Mouse (Mus musculus) regulatory T cell (primary cell): ENCODE measurements at regions not wholly inside any gene's neighbourhood (a gene's known extent, or its start where the extent isn't known, plus 50 kb on each side); places are given as distances from the start of the nearest gene placed in this dataset.

ENCODE experiments used
- in situ Hi-C: fragments of 300-600 bp; cut with MboI, MseI; formaldehyde crosslinking; loops from one replicate; pipeline ENCODE4 v1.15.1; 2025; ENCODE audit warnings: high pct_unique_total_duplicates

GRCm38 (mm10) chr3:42286471-42286870 lies 544.1 kb downstream of the D3Ertd751e start:
- in situ Hi-C loops = no loop called here

DNA sequence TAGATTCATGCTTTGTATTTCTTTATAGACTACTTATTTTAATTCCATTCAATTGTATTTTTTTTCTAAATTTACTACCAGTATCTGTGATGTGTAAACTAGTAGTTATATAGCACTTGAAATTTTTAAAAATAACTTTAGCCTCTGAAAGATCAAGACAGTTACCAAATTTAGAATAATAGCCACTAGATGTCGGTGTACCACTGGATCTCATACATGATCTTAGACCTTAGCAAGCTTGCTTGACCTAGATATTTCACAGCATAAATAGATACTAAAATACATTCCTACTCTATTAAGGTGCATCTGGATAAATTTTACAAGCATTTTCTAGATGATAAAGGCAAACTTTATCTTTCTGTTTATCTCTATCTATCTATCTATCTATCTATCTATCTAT lies 570.0 kb downstream of the D3Ertd751e start:
- in situ Hi-C loops = no loop called here

- in situ Hi-C loops = no loop called here
These were observed 585.3 kb downstream of the D3Ertd751e start for GRCm38 (mm10) chr3:42327708-42328107.

GRCm38 (mm10) chr3:42342806-42343205 lies 600.4 kb downstream of the D3Ertd751e start:
- in situ Hi-C loops = no loop called here

GRCm38 (mm10) chr3:42376785-42377184 lies 634.4 kb downstream of the D3Ertd751e start:
- in situ Hi-C loops = no loop called here

DNA sequence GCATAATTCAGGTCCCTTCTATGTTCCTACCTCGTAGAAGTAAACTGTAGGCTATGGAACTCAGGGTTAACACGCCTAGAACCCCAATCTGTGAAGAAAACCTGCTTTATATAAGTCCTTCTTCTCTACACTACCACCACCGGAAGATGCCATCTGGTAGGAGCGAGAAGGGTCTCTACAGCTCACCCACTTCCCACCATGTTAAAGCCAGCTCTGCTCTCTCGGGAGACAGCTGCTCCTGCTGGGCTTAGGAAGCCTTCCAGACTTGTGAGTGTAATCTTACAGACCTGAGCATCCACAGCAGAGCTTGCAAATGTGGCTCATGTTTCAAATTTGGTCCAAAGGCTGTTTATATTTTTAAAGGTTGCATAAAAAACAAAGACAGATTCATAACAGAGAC lies 639.7 kb downstream of the D3Ertd751e start:
- in situ Hi-C loops = no loop called here

DNA sequence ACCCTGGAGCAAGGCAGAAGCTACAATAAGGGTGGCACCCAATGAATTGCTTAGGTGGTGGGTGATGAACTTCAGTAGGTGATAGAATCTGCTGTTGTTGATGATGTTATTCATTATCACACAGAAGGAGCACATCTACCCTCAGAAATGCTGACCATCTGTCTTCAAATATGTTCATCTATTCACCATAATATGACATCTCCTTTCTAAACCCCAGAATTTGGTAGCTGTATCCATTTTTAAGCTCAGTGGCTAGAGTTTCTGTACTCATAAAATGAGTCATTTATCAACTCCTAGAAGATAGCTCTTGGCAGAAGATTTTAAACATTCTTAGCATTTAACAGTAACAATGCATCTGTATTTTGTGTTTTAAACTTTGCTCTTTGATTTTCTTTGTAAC lies 660.3 kb downstream of the D3Ertd751e start:
- in situ Hi-C loops = no loop called here

DNA sequence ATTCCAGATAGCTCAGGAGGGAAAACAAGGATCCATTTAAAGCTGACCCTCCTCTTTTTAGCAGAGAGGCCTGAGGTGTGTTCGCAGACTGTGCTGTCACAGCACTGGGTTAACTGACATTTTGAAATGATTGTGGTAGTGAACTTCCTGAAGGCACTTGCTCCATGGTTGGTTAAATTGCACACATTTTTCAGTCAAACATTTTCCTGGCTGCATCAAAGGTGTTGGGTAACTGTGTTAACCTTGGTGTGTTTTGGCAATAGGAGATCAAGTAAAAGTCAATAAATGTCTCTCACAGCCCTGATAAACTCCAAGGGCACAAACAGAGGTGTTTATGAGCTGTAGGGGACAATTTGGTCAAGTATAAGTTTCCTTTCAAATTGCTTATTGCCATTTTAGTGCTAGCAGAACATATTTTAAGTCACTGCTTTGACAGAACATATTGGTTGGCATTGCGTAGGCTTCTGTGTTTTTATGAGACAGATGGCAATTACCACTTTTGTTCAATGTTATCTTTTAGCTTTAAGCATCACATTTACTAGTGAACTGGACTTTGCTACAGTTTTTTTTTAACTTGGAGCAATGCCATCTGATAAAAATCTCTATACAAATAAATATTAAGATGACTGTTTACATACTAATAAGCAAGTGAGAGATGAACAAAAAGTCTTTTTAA lies 666.7 kb downstream of the D3Ertd751e start:
- in situ Hi-C loops = no loop called here

DNA sequence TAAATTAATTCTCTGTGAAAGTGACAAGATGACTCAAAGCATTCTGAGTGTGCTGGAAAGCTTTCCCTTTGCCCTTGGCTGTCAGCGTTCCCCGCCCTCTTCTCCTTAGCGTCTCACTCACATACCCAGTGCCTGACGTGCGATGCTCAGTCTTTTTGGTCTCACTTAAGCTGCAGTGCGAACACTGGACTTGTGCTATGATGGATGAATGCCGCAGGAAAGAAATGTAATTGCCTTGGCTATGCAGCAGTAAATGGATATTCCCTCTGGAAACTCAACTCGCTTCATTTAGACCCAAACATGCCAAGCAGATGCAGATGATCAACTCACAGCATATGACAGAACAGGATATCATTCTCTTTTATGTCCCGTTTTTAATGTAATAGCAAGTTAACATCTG lies 685.0 kb downstream of the D3Ertd751e start:
- in situ Hi-C loops = no loop called here

DNA sequence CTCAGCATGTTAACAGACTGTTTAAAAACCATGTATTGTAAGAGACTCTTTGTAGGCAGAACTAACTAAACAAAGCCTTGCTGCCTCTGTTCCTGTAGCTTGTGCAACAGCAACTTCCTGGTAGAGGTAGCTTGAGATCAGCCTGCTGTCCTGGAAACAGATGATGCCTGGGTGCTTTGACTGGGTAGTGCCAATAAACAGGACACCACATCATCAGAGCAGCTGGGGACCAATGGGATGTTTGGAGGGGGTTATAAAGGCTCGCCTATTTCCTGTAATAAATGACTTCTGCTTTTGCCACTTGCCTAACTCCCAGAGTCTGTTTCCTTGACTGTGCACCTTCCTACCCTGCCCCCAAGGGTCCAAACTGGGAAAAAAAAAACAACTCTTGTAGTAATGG lies 707.2 kb downstream of the D3Ertd751e start:
- in situ Hi-C loops = no loop called here

DNA sequence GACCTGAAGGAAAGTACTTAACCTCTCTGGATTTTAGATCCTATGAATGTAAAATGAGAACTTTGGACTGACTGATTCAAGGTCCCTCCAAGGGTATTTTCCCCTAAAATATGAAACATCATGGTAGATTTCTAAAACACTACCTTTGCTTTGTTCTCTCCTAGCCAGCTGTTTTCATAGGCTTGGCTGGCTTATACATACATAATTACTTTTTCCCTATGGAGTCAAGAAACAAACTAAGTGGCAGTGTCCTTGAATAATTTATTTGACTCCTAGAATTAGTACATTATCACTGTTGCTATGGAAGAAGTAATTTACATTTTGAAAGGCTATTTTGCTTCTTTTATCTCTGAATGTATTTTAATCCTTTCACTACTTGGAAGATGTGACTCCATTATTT lies 721.9 kb downstream of the D3Ertd751e start:
- in situ Hi-C loops = no loop called here

DNA sequence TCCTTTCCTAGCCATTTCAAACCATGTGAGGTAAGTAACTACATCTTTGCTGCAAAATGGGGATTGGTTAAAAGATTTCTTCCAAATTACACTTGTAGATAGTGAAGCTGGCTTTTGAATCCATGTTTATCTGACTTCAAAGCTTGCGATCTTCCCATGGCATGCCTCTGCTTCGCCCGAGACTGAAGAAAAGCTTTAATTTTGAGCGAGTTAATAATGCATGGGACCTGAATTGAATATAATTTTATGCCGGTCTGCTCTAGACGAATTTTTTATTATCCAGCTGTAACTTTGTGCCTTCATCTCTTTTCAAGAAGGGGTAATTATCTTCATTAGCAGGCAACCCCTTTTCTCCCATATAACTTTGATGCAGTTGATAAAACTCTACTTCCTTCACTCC lies 724.7 kb downstream of the D3Ertd751e start:
- in situ Hi-C loops = no loop called here

GRCm38 (mm10) chr3:42514922-42515593 lies 772.6 kb downstream of the D3Ertd751e start:
- in situ Hi-C loops = no loop called here

- in situ Hi-C loops = no loop called here
These were observed 773.9 kb downstream of the D3Ertd751e start for GRCm38 (mm10) chr3:42516286-42516685.

- in situ Hi-C loops = no loop called here
These were observed 789.0 kb downstream of the D3Ertd751e start for GRCm38 (mm10) chr3:42531397-42531796.

DNA sequence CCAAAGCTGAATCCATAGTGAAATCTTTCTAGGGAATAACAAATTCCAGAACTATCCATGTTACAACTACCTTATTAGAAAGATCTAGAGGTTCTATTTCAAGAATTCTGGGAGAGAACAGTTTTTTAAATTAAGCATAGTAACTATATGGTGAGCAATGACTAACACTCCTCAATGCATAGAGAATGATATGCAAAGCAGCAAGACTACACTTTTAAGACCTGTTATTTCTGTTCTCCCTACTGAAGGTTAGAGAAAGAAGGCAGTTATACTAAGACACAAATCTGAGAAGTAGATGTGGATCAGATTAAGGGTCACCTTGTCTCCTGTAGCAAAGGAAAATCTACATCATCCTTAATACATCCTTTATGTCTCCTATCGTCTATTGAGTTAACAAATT lies 824.3 kb downstream of the D3Ertd751e start:
- in situ Hi-C loops = no loop called here

- in situ Hi-C loops = no loop called here
These were observed 828.1 kb downstream of the D3Ertd751e start for GRCm38 (mm10) chr3:42570364-42571024.

GRCm38 (mm10) chr3:42571877-42572459 lies 829.6 kb downstream of the D3Ertd751e start:
- in situ Hi-C loops = no loop called here

DNA sequence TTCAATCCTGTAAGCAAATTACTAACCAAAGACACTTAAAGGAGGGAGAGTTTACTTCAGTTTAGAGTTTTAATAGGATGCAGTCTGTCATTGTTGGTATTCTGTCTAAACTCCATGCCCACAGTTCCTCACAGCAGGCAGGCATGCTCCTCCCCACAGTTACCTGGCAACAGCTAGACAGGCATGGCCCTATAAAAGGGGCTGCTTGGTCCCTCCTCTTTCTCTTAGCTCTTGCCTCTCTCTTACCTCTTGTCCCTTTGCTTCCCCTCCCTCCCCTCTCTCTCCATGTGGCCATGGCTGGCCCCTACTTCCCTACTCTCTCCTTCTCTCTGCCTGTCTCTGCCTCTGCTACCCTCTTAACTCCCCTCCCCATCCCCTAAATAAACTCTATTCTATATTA lies 830.7 kb downstream of the D3Ertd751e start:
- in situ Hi-C loops = no loop called here

DNA sequence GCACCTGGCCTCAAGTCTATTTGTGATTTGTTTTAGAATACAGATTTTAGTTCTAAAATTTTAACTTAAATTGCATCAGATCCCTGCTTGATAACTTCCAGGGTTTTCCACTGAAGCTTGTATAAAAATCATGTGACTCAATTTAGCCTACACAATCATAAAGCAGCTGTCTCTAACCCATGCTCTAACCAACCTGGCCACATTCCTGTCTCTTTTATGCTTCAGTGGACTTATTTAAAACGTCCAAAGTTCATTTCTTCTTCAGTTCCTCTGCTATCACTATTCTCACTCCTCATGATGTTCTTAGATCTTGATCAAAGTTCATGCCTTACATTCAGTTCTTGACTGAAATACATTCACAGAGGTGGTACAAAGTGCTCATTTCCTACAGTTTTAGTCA lies 839.9 kb downstream of the D3Ertd751e start:
- in situ Hi-C loops = no loop called here

DNA sequence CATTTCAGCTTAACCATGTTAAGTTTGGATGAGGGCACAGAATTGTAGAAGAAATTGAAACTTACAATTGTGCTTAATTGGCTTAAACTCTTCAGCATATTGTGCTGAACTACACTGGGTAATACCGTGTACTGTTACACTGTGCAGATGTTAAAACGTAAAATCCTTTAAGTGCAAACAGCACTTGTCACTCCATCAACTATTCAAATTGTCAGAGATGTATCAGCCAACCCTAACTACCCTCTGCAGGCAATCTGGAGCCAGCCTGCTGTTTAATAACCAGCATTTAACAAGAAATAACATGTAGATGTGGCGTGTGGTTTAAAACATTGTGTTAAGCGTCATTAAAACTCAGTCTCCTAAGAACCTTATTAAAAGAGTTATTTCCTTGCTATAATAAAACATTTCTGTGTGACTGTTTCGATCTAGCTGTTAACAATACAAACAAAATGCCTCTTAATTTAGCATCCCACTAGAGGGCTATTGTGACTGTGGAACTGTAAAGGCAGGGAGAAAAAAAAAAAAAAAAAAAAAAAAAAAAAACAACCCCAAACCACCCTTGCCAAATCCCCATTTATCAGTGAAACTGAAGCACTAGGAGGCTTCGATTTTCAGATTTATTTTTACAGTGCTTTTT lies 845.0 kb downstream of the D3Ertd751e start:
- in situ Hi-C loops = no loop called here

DNA sequence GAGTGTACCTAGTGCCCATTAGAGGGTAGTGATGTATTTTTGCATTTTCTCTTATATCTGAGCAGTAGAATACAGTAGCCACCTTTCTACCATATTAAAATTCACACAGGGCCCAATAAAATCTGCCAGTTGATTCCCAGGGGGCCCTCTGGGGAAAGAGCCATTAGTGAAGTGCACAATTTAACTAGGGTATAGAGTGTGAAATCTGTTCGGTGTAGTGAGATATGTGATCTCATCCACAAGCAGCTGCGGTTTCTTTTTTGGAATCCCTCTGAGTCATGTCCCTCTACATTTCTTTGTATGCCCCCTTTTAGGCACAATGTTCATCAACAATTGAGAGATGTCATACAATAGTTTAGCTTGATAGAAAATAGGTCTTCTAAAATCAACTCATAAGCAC lies 847.1 kb downstream of the D3Ertd751e start:
- in situ Hi-C loops = no loop called here
